Mouse (Mus musculus) myocyte (in vitro differentiated cells): Measurements from ENCODE around the gene Clpx.

Experiments used
- E2F4 ChIP-seq: IDR thresholded peaks from one replicate; pipeline ENCODE4 v1.6.1; 2011; ENCODE audit warnings: mild to moderate bottlenecking, control low read depth, moderate library complexity; ENCODE audit not compliant: insufficient read depth
- MAX ChIP-seq: IDR thresholded peaks from one replicate; pipeline ENCODE4 v1.6.1; 2011; ENCODE audit warnings: low read depth, mild to moderate bottlenecking, control low read depth
- MYOG ChIP-seq, 3 experiments: IDR thresholded peaks; one replicate each; pipeline ENCODE4 v1.6.1; 2011; ENCODE audit warnings: control low read depth in 2 of 3, low read depth in 2 of 3, mild to moderate bottlenecking in 2 of 3; ENCODE audit not compliant: insufficient read length in 2 of 3, control insufficient read depth in 1 of 3, insufficient read depth in 1 of 3
- POLR2A ChIP-seq: IDR thresholded peaks from one replicate; pipeline ENCODE4 v1.6.1; 2011; ENCODE audit warnings: low read depth, mild to moderate bottlenecking, control low read depth, moderate library complexity; ENCODE audit not compliant: insufficient read length
- TCF3 ChIP-seq: IDR thresholded peaks from one replicate; pipeline ENCODE4 v1.6.1; 2011; ENCODE audit warnings: low read depth, control low read depth; ENCODE audit not compliant: insufficient read length
- USF1 ChIP-seq: IDR thresholded peaks from one replicate; pipeline ENCODE4 v1.6.1; 2011; ENCODE audit warnings: low read depth, mild to moderate bottlenecking, control low read depth, moderate library complexity

GRCm38 (mm10) chr9:65247502-65248376 is 46.3 kb upstream of the Clpx start:
- no peak for TF ChIP-seq USF1
- TF ChIP-seq TCF3 = no peak
- TF ChIP-seq MAX = no peak
- no peak for TF ChIP-seq POLR2A
- no peak for TF ChIP-seq E2F4
- TF ChIP-seq MYOG (IDR thresholded peaks at IDR 0.05; ENCODE audit: control insufficient read depth in 1 of 3, insufficient read depth in 1 of 3, insufficient read length in 2 of 3, low read depth in 2 of 3) = no peak
